Mouse (Mus musculus): ENCODE measurements around the gene Junb. TPM values are rescaled to one million over a fixed set of nuclear protein-coding genes. Genes with fewer than 3 reads are reported as not detected.

Junb gene
- total and polyA plus RNA-seq, 3 experiments: 41.6 to 72.7 TPM; not detected in 1

- peak; percentile 44 for TF ChIP-seq TCF12 (IDR thresholded peaks at IDR 0.05; ENCODE audit: low read depth, low read length)
- TF ChIP-seq EP300 (IDR thresholded peaks at IDR 0.05; ENCODE audit: low read depth in 1 of 2, low read length in 2 of 2): peak in 1 of 2 experiments; percentile 17; a peak in 1 of 4 replicates
- TF ChIP-seq POLR2A (IDR thresholded peaks at IDR 0.05; ENCODE audit: control insufficient read depth in 1 of 2, insufficient read depth in 1 of 2, low read depth in 1 of 2, low read length in 2 of 2, poor library complexity in 1 of 2): peak; percentile 63 to 94; a peak in 3 of 4 replicates
- TF ChIP-seq MXI1 (IDR thresholded peaks at IDR 0.05; ENCODE audit: low read depth, low read length): peak; percentile 81
These were observed 9.0 kb downstream of the Junb start, which contains the start of the genes Gm49661, Prdx2 and Rnaseh2a (continued) for GRCm38 (mm10) chr8:84969241-84970134.

- no peaks in the 10 kb centered on the region for H3K9me3 ChIP-seq (replicated peaks; ENCODE audit: insufficient read depth, low read length)
- H3K9ac ChIP-seq (ENCODE audit: control insufficient read depth, low read depth, low read length, poor library complexity, severe bottlenecking): peak overlapping the region; percentile 91
- H3K27me3 ChIP-seq (ENCODE audit: control insufficient read depth in 1 of 2, insufficient read depth in 2 of 2, low read length in 2 of 2): no peaks in the 10 kb centered on the region
- peaks cover 4 to 35% of the 10 kb centered on the region in 2 experiments; a peak in 3 of 4 replicates for H3K36me3 ChIP-seq (ENCODE audit: control insufficient read depth in 1 of 2, insufficient read depth in 2 of 2, low read length in 2 of 2)
- peak overlapping the region; percentile 84 for H3K27ac ChIP-seq (ENCODE audit: control insufficient read depth, low read depth, low read length)
- peaks cover 22% of the 10 kb centered on the region for H3K79me2 ChIP-seq (ENCODE audit: control insufficient read depth, insufficient read depth, low read length, poor library complexity)
- peak; percentile 26; the same call in 1 of the 2 replicates for TF ChIP-seq MXI1 (IDR thresholded peaks at IDR 0.05; ENCODE audit: low read depth, low read length)
- no peak for TF ChIP-seq RCOR1 (IDR thresholded peaks at IDR 0.05; ENCODE audit: low read depth, low read length)
- TF ChIP-seq SIN3A (IDR thresholded peaks at IDR 0.05; ENCODE audit: low read length): 0 out of 2 replicates have a peak, but pooled peaks have one; percentile 20
- peaks cover 7 to 36% of the 10 kb centered on the region in 2 experiments for H3K4me1 ChIP-seq (ENCODE audit: control insufficient read depth in 1 of 2, insufficient read depth in 2 of 2, low read length in 2 of 2)
- peak; percentile 74 for DNase-seq (ENCODE audit: low read depth, low spot score)
- peak overlapping the region; percentile 65 to 73 for H3K4me3 ChIP-seq (ENCODE audit: control insufficient read depth in 1 of 2, insufficient read depth in 1 of 2, low read depth in 2 of 2, low read length in 2 of 2)
These were observed 9.9 kb downstream of the Junb start for GRCm38 (mm10) chr8:84968650-84969049.

DNA sequence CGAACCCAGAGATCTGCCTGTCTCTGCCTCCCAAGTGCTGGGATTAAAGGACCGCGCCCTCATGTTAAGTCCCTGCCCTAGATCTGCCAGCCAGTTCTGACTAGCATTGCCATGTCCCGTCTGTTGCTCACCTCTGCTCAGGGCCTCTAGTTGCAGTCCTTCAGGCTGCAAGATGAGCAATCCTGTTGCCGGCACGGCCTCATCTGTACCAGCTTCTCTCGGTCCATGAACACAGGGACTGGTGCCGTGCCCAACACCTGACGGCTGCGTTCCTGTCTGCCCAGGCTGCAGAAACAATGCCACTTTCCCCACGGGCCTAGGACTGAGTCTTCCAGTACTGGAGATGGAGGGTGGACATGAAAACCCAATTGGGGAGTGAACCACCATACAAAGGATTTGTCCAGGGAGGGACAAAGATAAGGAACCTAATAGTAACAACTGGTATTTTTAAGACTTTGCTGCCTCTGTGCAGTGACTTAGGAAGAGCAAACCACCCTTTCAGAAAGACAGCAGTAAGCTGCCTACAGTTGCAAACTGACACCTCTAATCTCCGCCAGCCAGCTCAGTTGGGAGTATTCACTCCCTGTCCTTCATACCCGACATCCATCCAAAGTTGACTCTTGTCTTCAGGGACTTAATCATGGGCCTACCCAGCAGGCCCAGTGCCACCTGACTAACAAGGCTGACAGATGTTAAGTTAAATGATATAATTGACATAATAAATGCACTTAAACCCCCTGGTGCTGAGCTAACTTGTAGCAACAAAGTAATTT lies 10.8 kb downstream of the Junb start:
- no peaks in the 10 kb centered on the region for H3K9me3 ChIP-seq (replicated peaks; ENCODE audit: insufficient read depth, low read length)
- peak; percentile 70 for DNase-seq (ENCODE audit: low read depth, low spot score)
- H3K79me2 ChIP-seq (ENCODE audit: control insufficient read depth, insufficient read depth, low read length, poor library complexity): peaks cover 22% of the 10 kb centered on the region
- H3K36me3 ChIP-seq (ENCODE audit: control insufficient read depth in 1 of 2, insufficient read depth in 2 of 2, low read length in 2 of 2): peaks cover 4 to 33% of the 10 kb centered on the region in 2 experiments; a peak in 3 of 4 replicates
- H3K9ac ChIP-seq (ENCODE audit: control insufficient read depth, low read depth, low read length, poor library complexity, severe bottlenecking): peak overlapping the region; percentile 91; the same call in 1 of the 2 replicates
- peaks cover 7 to 36% of the 10 kb centered on the region in 2 experiments for H3K4me1 ChIP-seq (ENCODE audit: control insufficient read depth in 1 of 2, insufficient read depth in 2 of 2, low read length in 2 of 2)
- H3K27me3 ChIP-seq (ENCODE audit: control insufficient read depth in 1 of 2, insufficient read depth in 2 of 2, low read length in 2 of 2): no peaks in the 10 kb centered on the region
- no peak overlapping the region; a peak in 1 of 4 replicates for H3K4me3 ChIP-seq (ENCODE audit: control insufficient read depth in 1 of 2, insufficient read depth in 1 of 2, low read depth in 2 of 2, low read length in 2 of 2)
- peak overlapping the region; percentile 84 for H3K27ac ChIP-seq (ENCODE audit: control insufficient read depth, low read depth, low read length)
- TF ChIP-seq E2F4 (IDR thresholded peaks at IDR 0.05; ENCODE audit: borderline replicate concordance, low read depth, low read length) (no peak), MAFK (IDR thresholded peaks at IDR 0.05; ENCODE audit: borderline replicate concordance, low read depth, low read length) (no peak), EP300 (IDR thresholded peaks at IDR 0.05; ENCODE audit: low read depth in 1 of 2, low read length in 2 of 2) (peak; percentile 24 to 41; a peak in 2 of 4 replicates), SMC3 (IDR thresholded peaks at IDR 0.05; ENCODE audit: low read depth, low read length) (no peak), POLR2A (IDR thresholded peaks at IDR 0.05; ENCODE audit: control insufficient read depth in 1 of 2, insufficient read depth in 1 of 2, low read depth in 1 of 2, low read length in 2 of 2, poor library complexity in 1 of 2) (no peak), RAD21 (IDR thresholded peaks at IDR 0.05; ENCODE audit: low read depth, low read length) (no peak), USF2 (IDR thresholded peaks at IDR 0.05; ENCODE audit: borderline replicate concordance in 1 of 2, insufficient read depth in 1 of 2, low read depth in 1 of 2, low read length in 2 of 2) (no peak), BHLHE40 (IDR thresholded peaks at IDR 0.05; ENCODE audit: borderline replicate concordance, low read depth, low read length) (no peak), POLR2AphosphoS5 (IDR thresholded peaks at IDR 0.05; ENCODE audit: borderline replicate concordance, low read depth, low read length) (no peak), CTCF (IDR thresholded peaks at IDR 0.05 in 2 of 3, conservative IDR thresholded peaks at IDR 0.05 in 1 of 3; ENCODE audit: control insufficient read depth in 1 of 3, insufficient read depth in 1 of 3, low read depth in 2 of 3, low read length in 3 of 3, poor library complexity in 1 of 3, severe bottlenecking in 1 of 3) (no peak), ZKSCAN1 (IDR thresholded peaks at IDR 0.05; ENCODE audit: low read depth, low read length) (no peak), HCFC1 (IDR thresholded peaks at IDR 0.05; ENCODE audit: low read depth, low read length) (no peak; the same call in 1 of the 2 replicates), TCF12 (IDR thresholded peaks at IDR 0.05; ENCODE audit: low read depth, low read length) (peak; percentile 57; the same call in 1 of the 2 replicates), MYB (IDR thresholded peaks at IDR 0.05; ENCODE audit: low read depth, low read length) (peak; percentile 19; the same call in 1 of the 2 replicates), MYC (IDR thresholded peaks at IDR 0.05; ENCODE audit: low read depth, low read length) (no peak), ETS1 (IDR thresholded peaks at IDR 0.05; ENCODE audit: low read depth, low read length) (no peak; the same call in 1 of the 2 replicates), NRF1 (IDR thresholded peaks at IDR 0.05; ENCODE audit: insufficient read depth, low read depth, low read length, poor library complexity, severe bottlenecking) (no peak), ZC3H11A (IDR thresholded peaks at IDR 0.05; ENCODE audit: low read depth, low read length) (no peak), GABPA (IDR thresholded peaks at IDR 0.05; ENCODE audit: low read depth, low read length) (no peak)
